In the genomic region with DNA sequence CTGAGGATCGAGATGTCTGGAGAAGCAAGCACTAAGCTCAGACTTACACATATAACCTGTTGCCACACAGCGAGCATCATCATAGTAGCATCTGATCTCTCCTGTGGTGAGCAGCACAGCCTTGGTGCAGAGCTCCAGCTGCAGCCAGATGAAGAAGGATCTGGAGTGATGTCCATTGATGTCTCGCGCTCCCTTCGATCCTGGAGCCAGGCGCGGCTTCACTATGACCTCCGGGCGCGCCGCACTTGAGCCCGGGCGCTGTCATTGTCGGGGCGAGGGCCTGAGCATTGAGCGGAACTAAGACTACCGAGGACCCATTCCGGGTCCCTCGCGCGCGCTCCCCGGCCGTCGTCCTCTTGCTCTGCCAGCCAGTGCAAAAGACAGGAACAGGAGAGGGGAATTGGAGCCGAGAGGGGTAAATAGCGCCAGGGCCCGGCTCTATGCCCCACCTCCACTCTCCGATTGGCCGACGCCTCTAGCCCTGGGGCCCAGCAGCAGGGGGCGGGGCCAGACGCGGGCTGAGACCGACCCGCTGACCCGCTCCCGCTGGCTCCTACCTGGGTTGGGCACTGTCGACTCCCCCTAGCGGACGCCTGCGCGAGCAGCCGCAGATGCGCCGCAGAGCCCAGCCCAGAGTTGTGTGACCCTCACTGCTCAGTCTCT, we compare ENCODE assay signal across 8 mouse cellular contexts. TPM values are rescaled to one million over a fixed set of nuclear protein-coding genes. Genes with fewer than 3 reads are reported as not detected.
DNase-seq lines count a peak whose midpoint lies in the region; ATAC-seq lines count a peak whose summit lies in the region.

No protein-coding gene starts in this region.

- no peak overlapping the region for H3K27ac ChIP-seq in intestine, embryonic 14.5 days (ENCODE audit: low read depth)

- H3K4me1 ChIP-seq in intestine, embryonic 14.5 days (replicated peaks; ENCODE audit: control insufficient read depth, insufficient read depth, low read length), result no peaks in the 10 kb centered on the region

- H3K9me3 ChIP-seq in intestine, embryonic 14.5 days (ENCODE audit: control insufficient read depth, low read length), result no peaks in the 10 kb centered on the region

- peak overlapping the region; percentile 53 for H3K4me3 ChIP-seq in intestine, embryonic 14.5 days (ENCODE audit: low read depth, low read length)

- peak overlapping the region; percentile 52 for H3K9ac ChIP-seq in intestine, embryonic 14.5 days (ENCODE audit: low read length)

- no peaks in the 10 kb centered on the region for H3K36me3 ChIP-seq in intestine, embryonic 14.5 days (ENCODE audit: control insufficient read depth, insufficient read depth, low read length)

- under 1% methylated on average over 36 of the region's 46 CpGs for WGBS in intestine, embryonic 14.5 days

- peak; percentile 100 for ATAC-seq in intestine, embryonic 14.5 days (replicated peaks; ENCODE audit: low FRiP score, low TSS enrichment, low read depth)
- ATAC-seq in megakaryocyte progenitor cell, adult 5-6 weeks (replicated peaks; ENCODE audit: poor library complexity), result peak; percentile 96

- intact Hi-C loops in gastrocnemius, postnatal 36 days (cut with DNase I), result loop anchor here (1.0 kb wide), 1 partner anchor 86 kb away; no protein-coding TSS in a partner anchor
- intact Hi-C loops in left cerebral cortex, postnatal 10 days (cut with DNase I), result loop anchor here (5.0 kb wide), 1 partner anchor 85 kb away; no protein-coding TSS in a partner anchor

- peak overlapping the region; percentile 97 for H3K4me2 ChIP-seq in intestine, embryonic 14.5 days (ENCODE audit: low read length)

- DNase-seq in adrenal gland, adult 8-10 months, result peak; percentile 91
- DNase-seq in embryo, embryonic 11.5 days (ENCODE audit: low read depth, low spot score), result peak; percentile 92
- DNase-seq in gastrocnemius, postnatal 36 days, result peak; percentile 86 to 93
- peak; percentile 90 for DNase-seq in intestine, embryonic 14.5 days (ENCODE audit: low spot score)
- peak; percentile 71 to 95 for DNase-seq in left cerebral cortex, postnatal 10 days (ENCODE audit: extremely low spot score in 1 of 2, low spot score in 2 of 2)
- DNase-seq in right cerebral cortex, postnatal 10 days (ENCODE audit: low spot score in 2 of 2), result peak; percentile 89 to 90
- peak; percentile 94 for DNase-seq in urinary bladder, postnatal 14 days (ENCODE audit: low spot score)

- no peaks in the 10 kb centered on the region for H3K27me3 ChIP-seq in intestine, embryonic 14.5 days (replicated peaks; ENCODE audit: control insufficient read depth, insufficient read depth, low read length)

RNA-seq across cellular contexts. Expression of gene Gm14085, which starts 17.3 kb away (rescaled TPM):
- under 1 TPM in 2 of 4 experiments, not detected in 2; 0.15 to 0.17 TPM for total RNA-seq in adrenal gland, adult 8-10 months (2022)
- under 1 TPM in 1 of 2 experiments, not detected in 1; 0.31 TPM for total RNA-seq in gastrocnemius, postnatal 36 days (2021)
- 0.08 and 0.32 TPM in 2 replicates for polyA plus RNA-seq in intestine, embryonic 14.5 days (2014; fragmentation: Nextera tagmentation; extraction: Ambion mirVana)
- not detected for total RNA-seq in left cerebral cortex, postnatal 10 days (2021)
- 5.7 and 7.1 TPM in 2 replicates for total RNA-seq in megakaryocyte progenitor cell, adult 5-6 weeks (2015)
- 6.9 and 10.2 TPM in 2 replicates for total RNA-seq in megakaryocyte progenitor cell, adult 5-6 weeks (2017)

RNA-seq across cellular contexts. Expression of gene Slc28a2, which starts 41.2 kb away (rescaled TPM):
- total RNA-seq in adrenal gland, adult 8-10 months (2022), result 1 to 10 TPM in 3 of 4 experiments, under 1 TPM in 1; 0.84 to 4.8 (median 2.1) TPM
- total RNA-seq in gastrocnemius, postnatal 36 days (2021), result 1 to 10 TPM; 3.8 to 6.0 TPM
- 38.0 and 38.2 TPM in 2 replicates for polyA plus RNA-seq in intestine, embryonic 14.5 days (2014; fragmentation: Nextera tagmentation; extraction: Ambion mirVana)
- under 1 TPM; 0.24 to 0.32 TPM for total RNA-seq in left cerebral cortex, postnatal 10 days (2021)
- total RNA-seq in megakaryocyte progenitor cell, adult 5-6 weeks (2015), result 61.0 and 68.7 TPM in 2 replicates
- total RNA-seq in megakaryocyte progenitor cell, adult 5-6 weeks (2017), result 72.2 and 78.8 TPM in 2 replicates

Comparison
In these comparisons a context has a peak if more than half of its experiments do, and no peak if none do; other contexts are left out.
1. RNA of gene Gm14085, which starts 17.3 kb away (total RNA-seq): 5.7 to 10.2 TPM in megakaryocyte progenitor cell, adult 5-6 weeks; 0.31 TPM in gastrocnemius, postnatal 36 days, 0.15 to 0.17 TPM in adrenal gland, adult 8-10 months and not detected in left cerebral cortex, postnatal 10 days; every median in the first group is over 4 times any median in the second.
2. RNA of gene Slc28a2, which starts 41.2 kb away (total RNA-seq): 61.0 to 78.8 TPM in megakaryocyte progenitor cell, adult 5-6 weeks; 3.8 to 6.0 TPM in gastrocnemius, postnatal 36 days, 0.84 to 4.8 TPM in adrenal gland, adult 8-10 months and 0.24 to 0.32 TPM in left cerebral cortex, postnatal 10 days; every median in the first group is over 4 times any median in the second.
3. Peak in every context shown above with its lines, with median percentiles within 50 percentile points of each other: DNase-seq.